Comparison of ENCODE assay signal across 8 mouse cellular contexts in the genomic region with DNA sequence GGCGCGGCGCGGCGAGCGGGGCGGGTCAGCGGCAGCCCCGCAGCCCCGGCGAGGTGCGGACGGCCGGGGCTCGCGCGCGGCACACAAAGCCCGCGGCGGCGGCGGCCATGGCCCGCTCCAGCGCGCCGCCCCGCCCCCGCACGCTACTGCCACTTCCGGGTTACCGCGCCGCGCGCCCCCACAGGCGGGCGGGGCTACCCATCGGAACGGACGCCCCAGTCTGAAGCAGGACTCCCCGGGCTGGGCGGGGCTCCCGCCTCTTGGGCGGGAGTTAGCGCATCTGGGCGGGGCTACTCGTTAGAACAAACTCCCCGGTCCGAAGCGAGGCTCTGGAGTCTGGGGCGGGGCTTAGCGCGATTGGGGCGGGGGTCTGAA. TPM values are rescaled to one million over a fixed set of nuclear protein-coding genes. Genes with fewer than 3 reads are reported as not detected.
DNase-seq lines count a peak whose midpoint lies in the region; ATAC-seq and TF ChIP-seq lines count a peak whose summit lies in the region.

No protein-coding gene starts in this region.

- no peaks in the 10 kb centered on the region for H3K9me3 ChIP-seq in G1E (replicated peaks)
- no peaks in the 10 kb centered on the region for H3K9me3 ChIP-seq in forebrain, postnatal 0 days (ENCODE audit: low read length)
- H3K9me3 ChIP-seq in lung, embryonic 16.5 days (ENCODE audit: control insufficient read depth, low read length): no peaks in the 10 kb centered on the region

- H3K4me1 ChIP-seq in G1E (ENCODE audit: insufficient read depth, low read depth, low read length): peaks cover 39% of the 10 kb centered on the region
- H3K4me1 ChIP-seq in forebrain, postnatal 0 days (ENCODE audit: insufficient read depth): peaks cover 33% of the 10 kb centered on the region
- H3K4me1 ChIP-seq in lung, embryonic 16.5 days (replicated peaks; ENCODE audit: control insufficient read depth, insufficient read depth, low read length): peaks cover 23% of the 10 kb centered on the region

- peaks cover 26% of the 10 kb centered on the region for H3K36me3 ChIP-seq in G1E (replicated peaks)
- no peaks in the 10 kb centered on the region for H3K36me3 ChIP-seq in forebrain, postnatal 0 days (ENCODE audit: insufficient read depth)
- H3K36me3 ChIP-seq in lung, embryonic 16.5 days (ENCODE audit: control insufficient read depth, insufficient read depth, low read length): no peaks in the 10 kb centered on the region

- peak overlapping the region; percentile 77 for H3K4me2 ChIP-seq in forebrain, postnatal 0 days (ENCODE audit: low read depth)
- H3K4me2 ChIP-seq in lung, embryonic 16.5 days (ENCODE audit: low read depth, low read length): peak overlapping the region; percentile 90

- no peak for TF ChIP-seq CTCF in G1E (IDR thresholded peaks at IDR 0.05; ENCODE audit: low read depth, low read length)
- no peak; the same call in 1 of the 2 replicates for TF ChIP-seq CTCF in forebrain, postnatal 0 days (IDR thresholded peaks at IDR 0.05; ENCODE audit: low read depth)

- H3K27ac ChIP-seq in forebrain, postnatal 0 days (ENCODE audit: low read depth, low read length): peak overlapping the region; percentile 95
- H3K27ac ChIP-seq in lung, embryonic 16.5 days (ENCODE audit: low read length): peak overlapping the region; percentile 95

- WGBS in forebrain, postnatal 0 days: 4% methylated on average over 49 of the region's 55 CpGs
- WGBS in lung, embryonic 16.5 days: under 1% methylated on average over 34 of the region's 55 CpGs

- peak overlapping the region; percentile 96 for H3K9ac ChIP-seq in forebrain, postnatal 0 days
- peak overlapping the region; percentile 98 for H3K9ac ChIP-seq in lung, embryonic 16.5 days (ENCODE audit: low read length)

- ATAC-seq in G1E (ENCODE audit: extremely low read depth, insufficient number of reproducible peaks, low FRiP score, poor library complexity, severe bottlenecking): peak; percentile 94
- peak; percentile 95 for ATAC-seq in forebrain, postnatal 0 days
- peak; percentile 89 to 93 for ATAC-seq in hematopoietic stem cell, adult 5-6 weeks (replicated peaks in 1 of 2; ENCODE audit: insufficient read depth in 1 of 2, low FRiP score in 2 of 2, low TSS enrichment in 1 of 2, low read depth in 1 of 2, poor library complexity in 2 of 2, severe bottlenecking in 2 of 2)
- peak; percentile 97 for ATAC-seq in lung, embryonic 16.5 days (ENCODE audit: low read depth)

- peak overlapping the region; percentile 92 for H3K4me3 ChIP-seq in G1E (ENCODE audit: low read depth, low read length)
- peak overlapping the region; percentile 94 for H3K4me3 ChIP-seq in forebrain, postnatal 0 days (ENCODE audit: low read depth, low read length)
- H3K4me3 ChIP-seq in lung, embryonic 16.5 days (ENCODE audit: low read length): peak overlapping the region; percentile 95

- peaks cover 5% of the 10 kb centered on the region for H3K27me3 ChIP-seq in G1E (ENCODE audit: insufficient read depth, low read length)
- H3K27me3 ChIP-seq in forebrain, postnatal 0 days (ENCODE audit: insufficient read depth, low read length): no peaks in the 10 kb centered on the region
- H3K27me3 ChIP-seq in lung, embryonic 16.5 days (ENCODE audit: control insufficient read depth, insufficient read depth, low read depth, low read length): no peaks in the 10 kb centered on the region

- peak; percentile 90 for DNase-seq in G1E (ENCODE audit: low spot score)
- peak; percentile 93 to 97 for DNase-seq in cerebellum, adult 18-20 months
- peak; percentile 96 for DNase-seq in forebrain, postnatal 0 days
- DNase-seq in layer of hippocampus, adult 9-10 months (ENCODE audit: low spot score): peak; percentile 64
- DNase-seq in ovary, postnatal 10 days (ENCODE audit: low spot score): peak; percentile 55
- DNase-seq in thymus, postnatal 10 days (ENCODE audit: low spot score in 2 of 2): peak; percentile 93 to 94

RNA-seq across cellular contexts. Expression of a gene that starts 0.3 kb away (rescaled TPM):
- total RNA-seq in G1E (2014; fragmentation: Nextera tagmentation) (22.8 and 30.6 TPM in 2 replicates), G1E (2017) (12.7 and 13.5 TPM in 2 replicates)
- polyA plus RNA-seq in G1E (2012): 26.3 and 28.1 TPM in 2 replicates
- total RNA-seq in forebrain, postnatal 0 days (2014; rRNA removed): 92.2 and 102 TPM in 2 replicates
- 92.9 and 93.5 TPM in 2 replicates for polyA plus RNA-seq in forebrain, postnatal 0 days (2015; fragmentation: Nextera tagmentation; extraction: Ambion mirVana)
- 11.9 and 15.8 TPM in 2 replicates for total RNA-seq in hematopoietic stem cell, adult 5-6 weeks (2017)
- polyA plus RNA-seq in lung, embryonic 16.5 days (2015; fragmentation: Nextera tagmentation; extraction: Ambion mirVana): 9.4 and 9.8 TPM in 2 replicates

Comparison
In these comparisons a context has a peak if more than half of its experiments do, and no peak if none do; other contexts are left out.
1. Peak in every context shown above with its lines: DNase-seq, ATAC-seq, H3K4me3 ChIP-seq and H3K27ac ChIP-seq.